Mouse (Mus musculus) embryonic fibroblast, embryonic 13.5 days (primary cell): ENCODE measurements around the gene Six2. TPM values are rescaled to one million over a fixed set of nuclear protein-coding genes. Genes with fewer than 3 reads are reported as not detected.
"Not testable (repeated sequence)": the region's sequence is repeated elsewhere in the genome, so short reads cannot be mapped to it uniquely, and the experiment has no call there.

Experiments
- H3K27ac ChIP-seq: 2 replicates; pipeline ENCODE4 v1.5.1; 2012; ENCODE audit warnings: low read length, control low read depth, inconsistent platforms; ENCODE audit not compliant: insufficient read depth
- H3K4me1 ChIP-seq: 2 replicates; pipeline ENCODE4 v1.6.1; 2011; ENCODE audit warnings: low read length; ENCODE audit not compliant: control insufficient read depth, insufficient read depth
- H3K4me3 ChIP-seq: 2 replicates; pipeline ENCODE4 v1.5.1; 2011; ENCODE audit warnings: mild to moderate bottlenecking, control low read depth, low read length; ENCODE audit not compliant: insufficient read depth
- CTCF ChIP-seq: IDR thresholded peaks from 2 replicates; pipeline ENCODE4 v1.5.1; 2011; ENCODE audit warnings: mild to moderate bottlenecking, control low read depth, low read length, moderate library complexity, borderline replicate concordance; ENCODE audit not compliant: insufficient read depth
- POLR2A ChIP-seq: IDR thresholded peaks from 2 replicates; pipeline ENCODE4 v1.6.1; 2011; ENCODE audit warnings: low read depth, mild to moderate bottlenecking, control low read depth, low read length, moderate library complexity
- polyA plus RNA-seq: library from polyadenylated mRNA; stranded (reverse); fragments of >200 nt; gene quantifications from 2 replicates; pipeline ENCODE4 v1.2.4, GENCODE M21; 2011; ENCODE audit warnings: low read depth; ENCODE audit not compliant: missing spikeins, insufficient read length

Gene Six2
- polyA plus RNA-seq, 1 experiment: 8.9 TPM

DNA sequence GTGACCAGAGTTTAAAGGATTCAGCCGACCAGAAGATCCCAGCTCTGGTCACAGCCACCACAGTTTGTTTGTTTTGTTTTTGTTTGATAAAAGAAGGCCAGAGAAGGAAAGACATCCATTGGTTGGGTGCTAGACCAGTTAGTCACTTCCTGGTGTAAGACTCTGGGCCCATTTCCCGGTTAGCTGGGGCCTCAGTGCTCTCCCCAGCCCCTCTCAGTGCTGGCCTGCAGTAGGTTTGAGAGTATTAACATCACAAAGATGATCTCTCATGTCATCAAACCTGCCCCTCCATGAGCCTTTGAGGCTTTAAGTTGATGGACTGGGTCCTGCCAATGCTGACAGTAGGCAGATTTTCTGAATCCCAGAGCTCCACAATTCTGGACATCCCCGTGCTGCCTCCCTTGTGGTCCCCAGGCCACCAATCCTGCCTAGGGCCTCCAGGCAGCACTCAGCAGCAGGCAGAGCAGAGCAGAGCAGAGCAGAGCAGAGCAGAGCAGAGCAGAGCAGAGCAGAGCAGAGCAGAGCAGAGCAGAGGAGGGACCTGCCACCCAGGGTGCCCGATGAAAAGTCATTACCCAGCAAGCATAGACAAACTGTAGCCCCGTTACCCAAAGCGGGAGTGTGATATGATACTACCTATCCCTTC is 2.4 kb upstream of the Six2 start:
- H3K4me3 ChIP-seq: no peak overlapping the region; the same call in 1 of the 2 replicates
- no peak overlapping the region for H3K27ac ChIP-seq
- no peaks in the 10 kb centered on the region; the same call in 1 of the 2 replicates for H3K4me1 ChIP-seq
- TF ChIP-seq POLR2A: no peak
- no peak for TF ChIP-seq CTCF

GRCm38 (mm10) chr17:85689807-85690319 is 1.8 kb upstream of the Six2 start:
- TF ChIP-seq POLR2A: no peak
- TF ChIP-seq CTCF: no peak
- Histone ChIP-seq H3K27ac (no peak overlapping the region; the same call in 1 of the 2 replicates), H3K4me3 (peak overlapping the region; percentile 44), H3K4me1 (no peaks in the 10 kb centered on the region; the same call in 1 of the 2 replicates)

- peak overlapping the region; percentile 67 for H3K27ac ChIP-seq
- TF ChIP-seq POLR2A (no peak), CTCF (no peak)
- no peaks in the 10 kb centered on the region; the same call in 1 of the 2 replicates for H3K4me1 ChIP-seq
- H3K4me3 ChIP-seq: peak overlapping the region; percentile 44
Observed at GRCm38 (mm10) chr17:85688911-85689806, 1.1 kb upstream of the Six2 start.

DNA sequence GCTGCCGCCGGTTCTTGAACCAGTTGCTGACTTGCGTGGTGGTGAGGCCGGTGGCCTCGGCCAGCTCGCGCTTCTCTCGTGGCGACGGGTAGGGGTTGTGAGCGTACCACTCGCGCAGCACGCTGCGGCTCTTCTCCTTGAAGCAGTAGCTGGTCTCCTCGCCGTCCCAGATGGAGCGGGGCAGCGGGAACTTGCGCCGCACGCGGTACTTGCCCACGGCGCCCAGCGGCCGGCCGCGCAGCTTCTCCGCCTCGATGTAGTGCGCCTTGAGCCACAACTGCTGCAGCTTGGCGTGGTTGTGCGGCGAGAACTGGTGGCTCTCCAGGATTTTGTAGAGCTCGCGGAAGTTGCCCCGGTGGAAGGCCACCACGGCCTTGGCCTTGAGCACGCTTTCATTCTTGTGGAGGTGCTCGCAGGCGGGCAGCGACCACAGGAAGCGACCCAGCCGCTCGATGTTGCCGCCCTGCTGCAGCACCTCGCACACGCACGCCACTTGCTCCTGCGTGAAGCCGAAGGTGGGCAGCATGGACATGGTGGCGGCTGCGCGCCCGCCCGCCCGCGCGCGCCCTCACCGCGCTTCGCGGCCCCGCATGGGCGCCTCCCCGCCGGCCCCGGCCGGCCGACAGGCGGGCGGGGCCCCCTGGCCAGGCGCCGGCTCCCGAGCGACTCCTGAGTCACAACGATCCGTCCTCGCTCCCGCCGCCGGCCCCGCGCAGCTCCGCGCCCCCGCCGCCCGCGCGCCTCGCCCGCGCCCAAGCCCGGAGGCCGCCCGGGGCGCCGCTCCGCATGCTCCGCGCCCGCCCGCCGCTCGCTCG is 446 bp downstream of the Six2 start:
- TF ChIP-seq CTCF: no peak
- TF ChIP-seq POLR2A: no peak
- Histone ChIP-seq H3K4me3 (peak overlapping the region; percentile 50), H3K27ac (no peak overlapping the region), H3K4me1 (no peaks in the 10 kb centered on the region; the same call in 1 of the 2 replicates)

GRCm38 (mm10) chr17:85686476-85687420 is 1.3 kb downstream of the Six2 start:
- Histone ChIP-seq H3K4me1 (no peaks in the 10 kb centered on the region; the same call in 1 of the 2 replicates), H3K27ac (no peak overlapping the region), H3K4me3 (peak overlapping the region; percentile 50)
- TF ChIP-seq POLR2A: no peak
- no peak for TF ChIP-seq CTCF

DNA sequence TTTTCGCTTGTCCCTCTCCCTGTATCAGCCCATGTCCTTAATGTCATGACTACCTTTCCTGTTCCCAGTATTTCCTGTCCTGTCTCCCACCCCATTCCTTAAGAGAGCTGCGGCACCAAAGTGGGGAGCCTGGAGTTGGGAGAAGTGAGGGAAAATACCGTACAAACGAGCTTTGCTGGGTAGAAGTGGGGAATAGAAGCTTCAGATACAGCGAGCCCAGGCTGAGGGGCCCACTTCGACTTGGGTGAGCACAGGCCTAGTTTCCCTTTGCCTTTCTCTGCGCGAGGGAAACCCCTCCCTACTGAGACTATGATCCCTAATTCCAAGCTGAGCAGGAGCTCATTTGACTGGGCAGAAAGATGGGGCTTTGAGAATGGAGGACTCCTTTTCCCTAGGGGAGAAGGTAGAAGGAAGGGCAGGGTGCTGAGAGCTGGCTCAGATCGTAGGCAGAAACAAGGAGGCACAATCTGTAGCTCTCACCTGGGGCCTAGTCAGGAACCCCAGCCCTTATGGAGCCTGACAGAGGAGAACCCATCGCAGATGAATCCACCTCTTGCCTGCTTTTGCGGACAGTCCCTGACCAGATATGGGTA is 2.3 kb downstream of the Six2 start:
- peak overlapping the region; percentile 50 for H3K4me3 ChIP-seq
- H3K27ac ChIP-seq: no peak overlapping the region
- TF ChIP-seq CTCF (no peak), POLR2A (no peak)
- H3K4me1 ChIP-seq: no peaks in the 10 kb centered on the region; the same call in 1 of the 2 replicates

DNA sequence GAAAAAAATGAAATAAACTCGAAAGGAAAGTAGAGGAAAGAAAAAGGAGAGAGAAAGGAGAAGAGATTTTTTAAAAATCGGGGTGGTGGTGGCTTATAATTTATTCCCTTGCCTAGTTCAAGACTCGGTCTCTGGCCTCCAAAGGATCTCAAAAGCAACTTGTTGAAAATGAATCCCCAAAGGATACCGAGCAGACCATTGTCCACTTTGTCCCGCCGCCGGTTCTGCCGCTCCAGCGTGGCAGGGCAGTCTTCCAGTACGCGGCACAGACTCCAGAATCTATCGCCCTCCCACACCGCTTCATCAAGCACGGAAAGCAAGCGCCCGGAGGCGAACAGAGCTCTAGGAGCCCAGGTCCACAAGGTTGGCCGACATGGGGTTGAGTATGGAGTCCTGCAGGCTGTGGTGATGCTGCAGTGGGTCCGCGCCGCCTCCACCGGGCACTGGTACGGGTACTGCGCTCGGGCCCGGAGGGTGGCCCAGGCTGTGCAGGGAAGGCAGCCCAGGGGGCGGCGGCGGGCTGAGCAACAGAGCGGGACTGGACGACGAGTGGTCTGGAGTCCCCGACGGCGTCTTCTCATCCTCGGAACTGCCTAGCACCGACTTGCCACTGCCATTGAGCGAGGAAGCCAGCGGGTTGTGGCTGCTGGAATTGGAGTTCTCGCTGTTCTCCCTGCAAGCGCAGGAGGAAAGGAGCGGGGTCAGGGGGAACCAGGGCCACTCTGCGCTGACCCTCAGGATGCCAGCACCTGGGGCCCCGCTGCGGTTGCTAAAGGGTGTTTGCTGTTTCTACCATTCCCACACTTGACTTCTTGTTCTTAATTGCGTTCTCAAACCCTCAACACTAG is 3.0 kb downstream of the Six2 start:
- no peak overlapping the region for H3K27ac ChIP-seq
- TF ChIP-seq POLR2A (no peak), CTCF (no peak)
- peak overlapping the region; percentile 50 for H3K4me3 ChIP-seq
- no peaks in the 10 kb centered on the region; the same call in 1 of the 2 replicates for H3K4me1 ChIP-seq

DNA sequence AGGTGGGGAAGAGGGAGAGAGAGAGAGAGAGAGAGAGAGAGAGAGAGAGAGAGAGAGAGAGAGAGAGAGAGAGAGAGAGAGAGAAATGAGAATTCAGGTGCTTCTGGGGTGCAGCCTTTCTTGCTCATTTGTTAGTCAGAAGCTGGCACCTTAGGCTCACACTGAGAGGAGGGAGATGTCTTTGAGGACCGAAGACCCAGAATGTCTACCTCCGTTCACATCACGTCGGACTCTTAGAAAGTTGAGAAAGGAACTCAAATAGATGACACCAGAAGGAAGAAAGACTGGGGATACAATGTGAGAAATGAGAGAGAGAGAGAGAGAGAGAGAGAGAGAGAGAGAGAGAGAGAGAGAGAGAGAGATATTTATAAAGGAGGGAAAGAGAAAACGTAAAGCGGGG is 3.6 kb downstream of the Six2 start:
- H3K4me3 ChIP-seq: peak overlapping the region; percentile 20
- H3K27ac ChIP-seq, H3K4me1 ChIP-seq: not testable (repeated sequence)
